In genomic region chr13:21169657-21170430, GRCm38 (mm10) we compare ENCODE assay signal across 8 mouse cellular contexts. TPM values are rescaled to one million over a fixed set of nuclear protein-coding genes. Genes with fewer than 3 reads are reported as not detected.
DNase-seq lines count a peak whose midpoint lies in the region; ATAC-seq and TF ChIP-seq lines count a peak whose summit lies in the region.

No protein-coding gene starts in this region.

- no peaks in the 10 kb centered on the region for H3K27me3 ChIP-seq in ES-Bruce4 (ENCODE audit: control insufficient read depth, insufficient read depth, low read length, poor library complexity, severe bottlenecking)
- H3K27me3 ChIP-seq in forebrain, embryonic 11.5 days (ENCODE audit: control insufficient read depth, insufficient read depth, low read length): no peaks in the 10 kb centered on the region
- H3K27me3 ChIP-seq in heart, embryonic 16.5 days (ENCODE audit: control insufficient read depth, insufficient read depth, low read length): no peaks in the 10 kb centered on the region
- no peaks in the 10 kb centered on the region for H3K27me3 ChIP-seq in neural tube, embryonic 14.5 days (ENCODE audit: control insufficient read depth, insufficient read depth, low read length)
- no peaks in the 10 kb centered on the region for H3K27me3 ChIP-seq in testis, adult 2 months (ENCODE audit: control insufficient read depth, insufficient read depth, low read length)

- DNase-seq in c-Kit-positive CD71-positive TER-119-positive erythroid progenitor cells, embryonic 14.5 days (ENCODE audit: low spot score): peak; percentile 80
- peak; percentile 89 for DNase-seq in forebrain, embryonic 11.5 days (ENCODE audit: low spot score)
- DNase-seq in kidney, postnatal 25 days: peak; percentile 80 to 86
- peak; percentile 80 to 82 for DNase-seq in lung, adult 18-20 months

- WGBS in forebrain, embryonic 11.5 days: under 1% methylated on average over 39 of the region's 39 CpGs
- WGBS in heart, embryonic 16.5 days: under 1% methylated on average over 39 of the region's 39 CpGs
- under 1% methylated on average over 39 of the region's 39 CpGs for WGBS in neural tube, embryonic 14.5 days

- H3K4me2 ChIP-seq in forebrain, embryonic 11.5 days (ENCODE audit: low read depth, low read length, severe bottlenecking): peak overlapping the region; percentile 43
- peak overlapping the region; percentile 94 for H3K4me2 ChIP-seq in heart, embryonic 16.5 days (ENCODE audit: low read depth, low read length)
- peak overlapping the region; percentile 95 for H3K4me2 ChIP-seq in neural tube, embryonic 14.5 days (ENCODE audit: low read depth, low read length)

- no peaks in the 10 kb centered on the region for H3K9me3 ChIP-seq in ES-Bruce4 (replicated peaks; ENCODE audit: control insufficient read depth, insufficient read depth, low read length, poor library complexity, severe bottlenecking)
- no peaks in the 10 kb centered on the region for H3K9me3 ChIP-seq in forebrain, embryonic 11.5 days (ENCODE audit: control insufficient read depth, low read length)
- H3K9me3 ChIP-seq in heart, embryonic 16.5 days (replicated peaks; ENCODE audit: control insufficient read depth, low read length): no peaks in the 10 kb centered on the region
- H3K9me3 ChIP-seq in neural tube, embryonic 14.5 days (ENCODE audit: control insufficient read depth, low read length): no peaks in the 10 kb centered on the region

- no peak for TF ChIP-seq POLR2A in ES-Bruce4 (IDR thresholded peaks at IDR 0.05; ENCODE audit: insufficient read depth, low read length)
- no peak for TF ChIP-seq POLR2A in testis, adult 2 months (IDR thresholded peaks at IDR 0.05; ENCODE audit: control insufficient read depth, low read depth, low read length)

- no peak for TF ChIP-seq CTCF in ES-Bruce4 (IDR thresholded peaks at IDR 0.05; ENCODE audit: low read depth, low read length)
- TF ChIP-seq CTCF in testis, adult 2 months (IDR thresholded peaks at IDR 0.05; ENCODE audit: control insufficient read depth, insufficient read depth, insufficient replicate concordance, low read depth, low read length): no peak

- H3K36me3 ChIP-seq in ES-Bruce4 (ENCODE audit: control insufficient read depth, insufficient read depth, low read length, poor library complexity, severe bottlenecking): no peaks in the 10 kb centered on the region
- H3K36me3 ChIP-seq in forebrain, embryonic 11.5 days (ENCODE audit: control insufficient read depth, insufficient read depth, low read length): no peaks in the 10 kb centered on the region
- H3K36me3 ChIP-seq in heart, embryonic 16.5 days (ENCODE audit: control insufficient read depth, insufficient read depth): no peaks in the 10 kb centered on the region
- no peaks in the 10 kb centered on the region for H3K36me3 ChIP-seq in neural tube, embryonic 14.5 days (ENCODE audit: control insufficient read depth, insufficient read depth, low read length)
- H3K36me3 ChIP-seq in testis, adult 2 months (ENCODE audit: control insufficient read depth, insufficient read depth, low read length): no peaks in the 10 kb centered on the region

- H3K9ac ChIP-seq in ES-Bruce4 (ENCODE audit: low read depth, poor library complexity, severe bottlenecking): peak overlapping the region; percentile 49
- no peak overlapping the region for H3K9ac ChIP-seq in forebrain, embryonic 11.5 days (ENCODE audit: low read length)
- H3K9ac ChIP-seq in heart, embryonic 16.5 days (ENCODE audit: low read length): peak overlapping the region; percentile 46; the same call in 1 of the 2 replicates
- H3K9ac ChIP-seq in neural tube, embryonic 14.5 days (replicated peaks; ENCODE audit: low read depth, low read length): no peak overlapping the region; the same call in 1 of the 2 replicates

- H3K4me1 ChIP-seq in ES-Bruce4 (ENCODE audit: control insufficient read depth, insufficient read depth, low read length): no peaks in the 10 kb centered on the region
- H3K4me1 ChIP-seq in forebrain, embryonic 11.5 days (replicated peaks; ENCODE audit: control insufficient read depth, insufficient read depth, low read length): peaks cover 3% of the 10 kb centered on the region; the same call in 1 of the 2 replicates
- peaks cover 15% of the 10 kb centered on the region for H3K4me1 ChIP-seq in heart, embryonic 16.5 days (ENCODE audit: control insufficient read depth, insufficient read depth, low read length)
- peaks cover 7% of the 10 kb centered on the region; the same call in 1 of the 2 replicates for H3K4me1 ChIP-seq in neural tube, embryonic 14.5 days (ENCODE audit: control insufficient read depth, insufficient read depth, low read length)
- H3K4me1 ChIP-seq in testis, adult 2 months (ENCODE audit: control insufficient read depth, insufficient read depth, low read length): peaks cover 10% of the 10 kb centered on the region

- peak overlapping the region; percentile 94 for H3K4me3 ChIP-seq in ES-Bruce4 (ENCODE audit: low read depth, low read length)
- peak overlapping the region; percentile 50 for H3K4me3 ChIP-seq in forebrain, embryonic 11.5 days (ENCODE audit: low read depth, low read length)
- H3K4me3 ChIP-seq in heart, embryonic 16.5 days (ENCODE audit: low read length): peak overlapping the region; percentile 77
- H3K4me3 ChIP-seq in neural tube, embryonic 14.5 days (ENCODE audit: low read depth, low read length): peak overlapping the region; percentile 54
- H3K4me3 ChIP-seq in testis, adult 2 months (ENCODE audit: control insufficient read depth, low read depth, low read length): peak overlapping the region; percentile 66

- peak; percentile 75 for ATAC-seq in forebrain, embryonic 11.5 days (replicated peaks; ENCODE audit: low FRiP score)
- ATAC-seq in heart, embryonic 16.5 days (replicated peaks; ENCODE audit: extremely low read depth, insufficient read depth, low FRiP score): peak; percentile 74
- ATAC-seq in neural tube, embryonic 14.5 days (ENCODE audit: low read depth): peak; percentile 82

- no peak overlapping the region for H3K27ac ChIP-seq in ES-Bruce4 (ENCODE audit: insufficient read depth, low read length)
- no peak overlapping the region for H3K27ac ChIP-seq in forebrain, embryonic 11.5 days (ENCODE audit: low read depth, low read length)
- H3K27ac ChIP-seq in heart, embryonic 16.5 days (ENCODE audit: low read length): peak overlapping the region; percentile 62
- H3K27ac ChIP-seq in neural tube, embryonic 14.5 days (ENCODE audit: low read depth, low read length): no peak overlapping the region
- H3K27ac ChIP-seq in testis, adult 2 months (ENCODE audit: control insufficient read depth, insufficient read depth, low read depth, low read length): no peak overlapping the region

- TF ChIP-seq EP300 in ES-Bruce4 (IDR thresholded peaks at IDR 0.05; ENCODE audit: insufficient read depth, low read depth, low read length): no peak

RNA-seq across cellular contexts. Expression of gene Trim27, which starts 9.4 kb away (rescaled TPM):
- 117 and 128 TPM in 2 replicates for polyA plus RNA-seq in ES-Bruce4 (2011; ENCODE audit: insufficient read depth, insufficient read length, low read depth, missing spikeins)
- polyA plus RNA-seq in forebrain, embryonic 11.5 days (2014; fragmentation: Nextera tagmentation; extraction: Ambion mirVana): 178 and 183 TPM in 2 replicates
- 72.4 and 72.8 TPM in 2 replicates for polyA plus RNA-seq in heart, embryonic 16.5 days (2015; fragmentation: Nextera tagmentation; extraction: Ambion mirVana)
- polyA plus RNA-seq in neural tube, embryonic 14.5 days (2014; fragmentation: Nextera tagmentation; extraction: Ambion mirVana): 68.2 and 87.9 TPM in 2 replicates
- 142 and 149 TPM in 2 replicates for polyA plus RNA-seq in testis, adult 2 months (2012; rRNA removed)

RNA-seq across cellular contexts. Expression of gene Olfr1368, which starts 24.2 kb away (rescaled TPM):
- polyA plus RNA-seq in ES-Bruce4 (2011; ENCODE audit: insufficient read depth, insufficient read length, low read depth, missing spikeins): not detected in 2 replicates
- polyA plus RNA-seq in forebrain, embryonic 11.5 days (2014; fragmentation: Nextera tagmentation; extraction: Ambion mirVana): not detected in 2 replicates
- polyA plus RNA-seq in heart, embryonic 16.5 days (2015; fragmentation: Nextera tagmentation; extraction: Ambion mirVana): not detected in 2 replicates
- polyA plus RNA-seq in neural tube, embryonic 14.5 days (2014; fragmentation: Nextera tagmentation; extraction: Ambion mirVana): not detected in 2 replicates
- 0.10 TPM in 1 of 2 replicates, not detected in the other for polyA plus RNA-seq in testis, adult 2 months (2012; rRNA removed)

RNA-seq across cellular contexts. Expression of gene Olfr263, which starts 40.4 kb away (rescaled TPM):
- polyA plus RNA-seq in ES-Bruce4 (2011; ENCODE audit: insufficient read depth, insufficient read length, low read depth, missing spikeins): not detected in 2 replicates
- not detected in 2 replicates for polyA plus RNA-seq in forebrain, embryonic 11.5 days (2014; fragmentation: Nextera tagmentation; extraction: Ambion mirVana)
- not detected in 2 replicates for polyA plus RNA-seq in heart, embryonic 16.5 days (2015; fragmentation: Nextera tagmentation; extraction: Ambion mirVana)
- not detected in 2 replicates for polyA plus RNA-seq in neural tube, embryonic 14.5 days (2014; fragmentation: Nextera tagmentation; extraction: Ambion mirVana)
- not detected in 2 replicates for polyA plus RNA-seq in testis, adult 2 months (2012; rRNA removed)

RNA-seq across cellular contexts. Expression of gene Olfr1369-ps1, which starts 58.6 kb away (rescaled TPM):
- polyA plus RNA-seq in ES-Bruce4 (2011; ENCODE audit: insufficient read depth, insufficient read length, low read depth, missing spikeins): 0.27 TPM in 1 of 2 replicates, not detected in the other
- polyA plus RNA-seq in forebrain, embryonic 11.5 days (2014; fragmentation: Nextera tagmentation; extraction: Ambion mirVana): not detected in 2 replicates
- 0.04 TPM in 1 of 2 replicates, not detected in the other for polyA plus RNA-seq in heart, embryonic 16.5 days (2015; fragmentation: Nextera tagmentation; extraction: Ambion mirVana)
- polyA plus RNA-seq in neural tube, embryonic 14.5 days (2014; fragmentation: Nextera tagmentation; extraction: Ambion mirVana): not detected in 2 replicates
- polyA plus RNA-seq in testis, adult 2 months (2012; rRNA removed): not detected in 2 replicates

Comparison
In these comparisons a context has a peak if more than half of its experiments do, and no peak if none do; other contexts are left out.
1. H3K9ac ChIP-seq: peak in ES-Bruce4 (single experiment) and heart, embryonic 16.5 days (single experiment); none in forebrain, embryonic 11.5 days (single experiment) and neural tube, embryonic 14.5 days (single experiment).
2. H3K4me2 ChIP-seq: peak in every context shown above with its lines; median percentile 95 in neural tube, embryonic 14.5 days; 94 in heart, embryonic 16.5 days; 43 in forebrain, embryonic 11.5 days.
3. Peak in every context shown above with its lines, with median percentiles within 50 percentile points of each other: H3K4me3 ChIP-seq, DNase-seq and ATAC-seq.